Mouse (Mus musculus) embryonic facial prominence, embryonic 15.5 days (tissue): ENCODE data around the gene Flrt1. TPM values are rescaled to one million over a fixed set of nuclear protein-coding genes. Genes with fewer than 3 reads are reported as not detected.
A peak's percentile ranks its signal among the peaks of the same experiment; 100 is the strongest.

Source experiments
- ATAC-seq: fragments of 200-750 bp; cut with Nextera tagmentation; 2 replicates; pipeline ENCODE4 v1.8.0; 2017; ENCODE audit warnings: low read depth, moderate TSS enrichment; ENCODE audit not compliant: insufficient number of reproducible peaks, low FRiP score, low TSS enrichment
- H3K27ac ChIP-seq: fragments of 300-500 bp; sonication (generic); replicated peaks from 2 replicates; pipeline ENCODE4 v1.5.1; 2015; ENCODE audit warnings: mild to moderate bottlenecking, inconsistent platforms
- H3K27me3 ChIP-seq: fragments of 300-500 bp; sonication (generic); 2 replicates; pipeline ENCODE4 v1.6.1; 2015; ENCODE audit warnings: inconsistent platforms
- H3K36me3 ChIP-seq: fragments of 300-500 bp; sonication (generic); 2 replicates; pipeline ENCODE4 v1.6.1; 2015; ENCODE audit warnings: mild to moderate bottlenecking, inconsistent platforms
- H3K4me1 ChIP-seq: fragments of 300-500 bp; sonication (generic); 2 replicates; pipeline ENCODE4 v1.6.1; 2015; ENCODE audit warnings: inconsistent platforms
- H3K4me2 ChIP-seq: fragments of 300-500 bp; sonication (generic); replicated peaks from 2 replicates; pipeline ENCODE4 v1.6.1; 2015; ENCODE audit warnings: mild to moderate bottlenecking, inconsistent platforms
- H3K4me3 ChIP-seq: fragments of 300-500 bp; sonication (generic); replicated peaks from 2 replicates; pipeline ENCODE4 v1.5.1; 2015; ENCODE audit warnings: mild to moderate bottlenecking, inconsistent platforms
- H3K9ac ChIP-seq: fragments of 300-500 bp; sonication (generic); 2 replicates; pipeline ENCODE4 v1.6.1; 2015; ENCODE audit warnings: inconsistent platforms
- H3K9me3 ChIP-seq: fragments of 300-500 bp; sonication (generic); replicated peaks from 2 replicates; pipeline ENCODE4 v1.6.1; 2016; ENCODE audit warnings: inconsistent platforms
- WGBS: fragments of 180-500 bp; shearing (Covaris S2); methylation state at CpG from one replicate; pipeline ENCODE4 v1.1.7; 2015; 5-methylcytosine and 5-hydroxymethylcytosine counted together
- polyA plus RNA-seq: library from polyadenylated mRNA; unstranded; fragments of >200 nt; fragmentation: Nextera tagmentation; extraction: Ambion mirVana; gene quantifications from 2 replicates; pipeline ENCODE4 v1.2.1, GENCODE M21; 2015

The Flrt1 gene
- polyA plus RNA-seq, 1 experiment from 2014 or later: 19.2 TPM

DNA sequence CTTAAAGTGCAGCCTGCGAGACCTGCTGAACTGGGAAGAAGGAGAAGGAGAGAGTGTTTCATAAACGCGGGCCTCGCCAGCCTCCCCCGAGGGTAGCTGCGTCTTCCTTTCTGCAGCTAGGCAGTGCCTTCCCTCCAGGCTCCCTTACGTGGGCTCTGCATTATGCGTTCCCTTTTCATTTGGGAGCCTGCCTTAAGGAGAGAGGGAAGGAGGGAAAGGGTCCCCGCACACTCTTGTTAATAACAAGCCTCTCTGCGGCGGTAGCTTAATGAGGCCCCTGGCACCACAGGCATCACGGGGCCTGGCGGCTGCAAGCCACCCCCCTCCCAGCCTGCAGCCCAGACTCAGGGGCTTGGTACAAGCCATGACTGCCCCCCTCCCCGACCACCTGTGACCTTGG is 8.0 kb upstream of the Flrt1 start:
- Histone ChIP-seq H3K27me3 (peaks cover 3% of the 10 kb centered on the region; the same call in 1 of the 2 replicates), H3K4me3 (no peak overlapping the region), H3K36me3 (no peaks in the 10 kb centered on the region), H3K4me2 (no peak overlapping the region), H3K4me1 (peaks cover 68% of the 10 kb centered on the region), H3K9ac (no peak overlapping the region), H3K9me3 (no peaks in the 10 kb centered on the region), H3K27ac (peak overlapping the region; percentile 22; the same call in 1 of the 2 replicates)
- no peak for ATAC-seq
- 31% methylated on average over 13 of the region's 14 CpGs for WGBS

DNA sequence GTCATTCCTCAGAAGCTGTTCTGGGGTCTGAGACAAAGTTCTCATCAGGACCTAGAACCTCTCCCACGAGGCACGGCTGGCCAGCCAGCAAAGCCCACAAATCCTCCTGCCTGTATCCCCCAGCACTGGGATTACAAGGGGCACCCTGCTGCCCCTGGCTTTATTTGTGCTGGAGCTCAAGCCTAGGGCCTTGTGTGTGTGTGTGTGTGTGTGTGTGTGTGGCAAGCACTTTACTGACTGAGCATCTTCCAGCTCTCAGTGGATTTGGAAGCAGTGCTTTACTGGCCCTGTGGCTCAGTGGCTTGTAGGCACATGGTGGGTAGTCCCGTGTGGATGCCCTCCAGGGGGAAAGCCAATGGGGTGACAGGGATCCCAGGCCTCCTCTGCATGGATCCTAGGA is 7.1 kb upstream of the Flrt1 start:
- Histone ChIP-seq H3K9ac (no peak overlapping the region), H3K9me3 (no peaks in the 10 kb centered on the region), H3K36me3 (no peaks in the 10 kb centered on the region), H3K27ac (no peak overlapping the region), H3K27me3 (no peaks in the 10 kb centered on the region), H3K4me3 (no peak overlapping the region), H3K4me2 (no peak overlapping the region), H3K4me1 (peaks cover 69% of the 10 kb centered on the region)
- ATAC-seq: no peak
- 43% methylated on average over 3 of the region's 3 CpGs for WGBS

GRCm38 (mm10) chr19:7111710-7112109 is 6.2 kb upstream of the Flrt1 start:
- Histone ChIP-seq H3K36me3 (no peaks in the 10 kb centered on the region), H3K27ac (no peak overlapping the region), H3K27me3 (no peaks in the 10 kb centered on the region), H3K9me3 (no peaks in the 10 kb centered on the region), H3K4me1 (peaks cover 63% of the 10 kb centered on the region), H3K4me3 (no peak overlapping the region), H3K9ac (no peak overlapping the region), H3K4me2 (no peak overlapping the region)
- 87% methylated on average over 4 of the region's 4 CpGs for WGBS
- ATAC-seq: no peak

DNA sequence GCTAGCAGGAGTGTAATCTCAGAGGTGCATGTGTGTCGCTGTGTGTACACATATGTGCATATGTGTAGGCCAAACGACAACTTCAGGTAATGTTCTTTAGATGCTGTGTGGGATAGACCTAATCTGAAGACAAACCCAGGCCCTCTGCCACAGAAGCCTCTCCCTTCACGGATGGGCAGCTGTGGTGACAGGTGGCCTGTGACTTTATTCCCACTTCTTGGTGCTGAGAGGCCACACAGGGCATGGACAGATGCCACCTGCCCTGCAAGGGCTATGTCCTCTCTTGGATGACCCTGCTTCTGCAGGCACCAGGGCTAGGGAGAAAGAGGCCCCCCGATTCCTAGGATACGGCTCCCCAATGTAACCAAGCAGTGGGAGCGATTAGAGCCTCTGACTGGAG is 5.8 kb upstream of the Flrt1 start:
- Histone ChIP-seq H3K36me3 (no peaks in the 10 kb centered on the region), H3K27ac (no peak overlapping the region), H3K27me3 (no peaks in the 10 kb centered on the region), H3K4me3 (no peak overlapping the region), H3K9ac (no peak overlapping the region), H3K4me1 (peaks cover 60% of the 10 kb centered on the region), H3K4me2 (no peak overlapping the region), H3K9me3 (no peaks in the 10 kb centered on the region)
- ATAC-seq: no peak
- 77% methylated on average over 6 of the region's 6 CpGs for WGBS

- no peak for ATAC-seq
- WGBS: 25% methylated on average over 6 of the region's 6 CpGs
- H3K9ac ChIP-seq: no peak overlapping the region
- H3K36me3 ChIP-seq: no peaks in the 10 kb centered on the region
- no peak overlapping the region for H3K4me3 ChIP-seq
- no peaks in the 10 kb centered on the region for H3K27me3 ChIP-seq
- H3K27ac ChIP-seq: peak overlapping the region; percentile 40; the same call in 1 of the 2 replicates
- no peak overlapping the region for H3K4me2 ChIP-seq
- H3K4me1 ChIP-seq: peaks cover 60% of the 10 kb centered on the region
- no peaks in the 10 kb centered on the region for H3K9me3 ChIP-seq
These were observed 5.3 kb upstream of the Flrt1 start for GRCm38 (mm10) chr19:7110875-7111274.

DNA sequence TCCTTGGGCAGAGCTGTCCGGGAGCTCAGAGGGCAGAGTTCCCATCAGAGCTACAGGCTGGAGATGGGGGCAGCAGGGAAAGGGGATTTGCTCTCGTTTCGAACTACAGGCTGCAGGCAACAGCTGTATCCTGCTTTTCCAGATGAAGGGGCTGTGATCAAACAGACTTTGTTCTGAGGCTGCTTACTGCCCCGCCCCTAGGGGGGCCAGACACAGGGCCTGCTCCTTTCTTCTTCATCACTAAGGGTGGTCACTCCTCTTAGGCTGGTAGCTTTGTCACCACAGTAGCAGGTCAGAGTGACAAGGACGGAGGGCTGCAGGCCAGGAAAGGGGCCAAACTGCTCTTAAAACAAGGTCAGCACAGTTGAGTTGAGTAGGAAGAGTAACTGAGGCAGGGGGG is 4.6 kb upstream of the Flrt1 start:
- 23% methylated on average over 5 of the region's 5 CpGs for WGBS
- H3K9ac ChIP-seq: no peak overlapping the region

DNA sequence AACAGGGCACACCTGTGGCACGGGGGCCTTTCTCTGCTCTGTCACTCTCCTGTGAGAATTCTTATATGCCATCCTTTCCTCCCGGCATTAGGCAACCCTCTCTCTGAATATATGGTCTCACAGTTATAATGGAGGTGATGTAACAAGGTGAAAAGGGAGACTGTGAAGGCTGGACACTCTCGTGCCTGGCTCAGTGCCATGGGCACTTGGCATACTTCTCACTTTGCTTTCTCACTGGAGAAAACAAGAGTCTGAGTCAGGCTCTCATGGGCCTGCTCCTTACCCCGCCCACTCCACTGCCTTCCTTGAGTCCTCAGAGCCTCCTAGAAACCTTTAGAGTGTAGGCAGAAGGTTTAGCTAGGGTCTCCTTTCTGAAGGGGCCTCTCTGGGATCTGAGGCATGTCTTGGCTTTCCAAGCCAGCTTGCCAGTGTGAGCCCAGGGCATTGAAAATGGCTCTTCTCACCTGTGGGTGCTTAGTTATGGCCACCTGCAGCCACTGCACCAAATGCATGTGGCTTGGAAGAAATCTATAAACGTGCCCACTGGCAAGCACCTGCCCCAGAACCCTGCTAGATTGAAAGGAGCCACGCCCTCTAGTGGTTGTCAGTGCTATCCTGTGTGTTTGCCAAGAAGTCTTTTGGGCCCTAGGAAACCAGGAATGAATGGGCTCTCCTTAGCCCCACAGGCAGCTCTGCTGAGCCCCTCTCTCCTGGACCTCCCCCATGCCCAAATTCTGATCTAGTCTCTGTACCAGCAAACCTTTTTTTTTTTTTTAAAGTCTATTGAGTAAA is 2.8 kb upstream of the Flrt1 start:
- Histone ChIP-seq H3K27me3 (no peaks in the 10 kb centered on the region), H3K9ac (no peak overlapping the region), H3K4me2 (no peak overlapping the region), H3K4me3 (no peak overlapping the region), H3K36me3 (no peaks in the 10 kb centered on the region), H3K27ac (no peak overlapping the region), H3K4me1 (peaks cover 65% of the 10 kb centered on the region), H3K9me3 (no peaks in the 10 kb centered on the region)
- no peak for ATAC-seq
- 56% methylated on average over 6 of the region's 6 CpGs for WGBS

More for the DNA sequence above, 4.6 kb upstream of the Flrt1 start:
- no peaks in the 10 kb centered on the region for H3K9me3 ChIP-seq
- H3K4me2 ChIP-seq: no peak overlapping the region
- no peak for ATAC-seq
- H3K4me3 ChIP-seq: no peak overlapping the region
- no peaks in the 10 kb centered on the region for H3K36me3 ChIP-seq
- no peaks in the 10 kb centered on the region for H3K27me3 ChIP-seq
- peak overlapping the region; percentile 40; the same call in 1 of the 2 replicates for H3K27ac ChIP-seq
- peaks cover 62% of the 10 kb centered on the region for H3K4me1 ChIP-seq

GRCm38 (mm10) chr19:7107174-7107573 is 1.6 kb upstream of the Flrt1 start:
- 78% methylated on average over 4 of the region's 4 CpGs for WGBS
- no peaks in the 10 kb centered on the region for H3K36me3 ChIP-seq
- H3K27me3 ChIP-seq: no peaks in the 10 kb centered on the region
- no peak overlapping the region for H3K4me3 ChIP-seq
- H3K27ac ChIP-seq: no peak overlapping the region
- H3K4me1 ChIP-seq: peaks cover 61% of the 10 kb centered on the region
- ATAC-seq: no peak
- H3K9me3 ChIP-seq: no peaks in the 10 kb centered on the region
- no peak overlapping the region for H3K4me2 ChIP-seq
- no peak overlapping the region for H3K9ac ChIP-seq

DNA sequence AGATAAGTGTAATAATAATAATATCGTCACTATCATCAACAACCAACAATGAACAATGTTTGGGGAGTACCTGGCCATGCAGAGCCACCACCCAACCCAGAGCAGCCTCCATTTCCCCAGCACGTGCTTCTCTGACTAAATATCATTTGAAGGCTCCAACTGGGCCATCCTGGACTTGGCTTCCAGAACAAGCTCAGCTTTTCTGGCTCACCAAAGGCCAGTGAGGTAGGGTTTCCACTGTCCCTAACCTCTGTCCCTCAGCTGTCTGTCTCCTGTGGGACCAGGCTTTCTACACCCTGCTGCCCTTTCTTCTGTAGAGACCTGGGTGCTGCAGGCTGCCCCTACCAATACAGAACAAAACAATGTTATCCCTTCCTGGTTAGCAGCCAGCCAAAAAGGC is 1.0 kb upstream of the Flrt1 start:
- no peak for ATAC-seq
- H3K4me2 ChIP-seq: no peak overlapping the region
- no peak overlapping the region for H3K4me3 ChIP-seq
- H3K9me3 ChIP-seq: no peaks in the 10 kb centered on the region
- no peak overlapping the region for H3K9ac ChIP-seq
- peaks cover 59% of the 10 kb centered on the region for H3K4me1 ChIP-seq
- H3K27ac ChIP-seq: no peak overlapping the region
- H3K27me3 ChIP-seq: no peaks in the 10 kb centered on the region
- H3K36me3 ChIP-seq: no peaks in the 10 kb centered on the region
- WGBS: 87% methylated on average over 2 of the region's 2 CpGs

DNA sequence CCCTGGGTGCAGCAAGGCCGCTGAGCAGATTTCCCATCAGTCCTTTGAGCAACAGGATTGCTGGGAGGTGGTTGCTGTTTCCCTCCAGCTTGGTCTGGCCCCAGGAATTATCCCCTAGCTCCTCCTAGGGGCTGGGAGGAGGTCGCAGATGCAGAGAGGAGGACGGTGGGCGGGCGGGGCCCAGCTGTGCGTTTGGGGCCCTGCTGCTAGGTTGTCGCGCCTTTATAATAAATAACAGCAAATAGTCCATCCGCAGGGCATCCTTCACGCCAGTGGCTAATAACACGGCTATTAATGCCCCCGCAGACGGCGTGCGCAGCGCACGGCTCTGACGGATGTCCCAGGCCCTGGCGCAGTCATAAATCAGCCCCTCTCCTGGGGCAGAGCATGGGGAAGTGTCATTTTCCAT is 1.5 kb downstream of the Flrt1 start:
- H3K4me2 ChIP-seq: peak overlapping the region; percentile 37
- no peak overlapping the region for H3K9ac ChIP-seq
- no peaks in the 10 kb centered on the region for H3K9me3 ChIP-seq
- peak overlapping the region; percentile 44 for H3K27ac ChIP-seq
- 0 out of 2 replicates have a peak overlapping the region, but pooled peaks have one; percentile 3 for H3K4me3 ChIP-seq
- no peaks in the 10 kb centered on the region for H3K36me3 ChIP-seq
- H3K4me1 ChIP-seq: peaks cover 37% of the 10 kb centered on the region
- WGBS: 20% methylated on average over 19 of the region's 19 CpGs
- peak; percentile 51; the same call in 1 of the 2 replicates for ATAC-seq
- H3K27me3 ChIP-seq: no peaks in the 10 kb centered on the region

DNA sequence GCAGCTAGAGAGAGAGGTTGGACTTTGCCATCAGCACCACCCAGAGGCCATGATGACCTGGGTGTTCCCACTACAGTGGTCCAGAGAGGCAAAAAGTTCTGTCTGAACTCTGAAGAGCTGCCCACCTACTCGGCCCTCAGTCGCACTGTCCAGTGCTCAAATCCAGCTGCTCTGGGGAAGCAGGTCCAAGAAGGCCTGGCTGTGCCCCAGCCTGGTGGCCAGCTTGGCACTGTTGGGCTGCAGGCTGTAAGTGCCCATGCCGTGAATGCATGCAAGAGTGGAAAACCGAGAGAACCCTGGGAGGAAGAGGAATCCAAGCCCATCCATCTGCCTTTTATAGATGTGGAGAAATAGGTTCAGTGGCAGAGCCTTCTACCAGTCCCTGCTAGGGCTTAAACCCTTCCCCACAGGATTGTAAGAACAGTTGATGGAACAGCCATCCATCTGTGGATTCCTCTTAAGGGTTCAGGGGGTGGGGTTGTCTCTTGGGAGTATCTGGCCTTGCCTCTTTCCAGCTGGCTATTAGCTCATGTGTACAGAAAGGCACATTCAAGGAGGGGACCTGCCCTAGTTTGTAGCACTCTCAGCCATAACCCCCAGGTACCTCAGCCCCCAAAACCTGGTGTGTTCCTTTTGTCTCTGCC is 2.1 kb downstream of the Flrt1 start:
- peaks cover 35% of the 10 kb centered on the region for H3K4me1 ChIP-seq
- H3K4me3 ChIP-seq: 0 out of 2 replicates have a peak overlapping the region, but pooled peaks have one; percentile 3
- peak overlapping the region; percentile 37 for H3K4me2 ChIP-seq
- H3K9ac ChIP-seq: no peak overlapping the region
- 0 out of 2 replicates have a peak, but pooled peaks have one; percentile 22 for ATAC-seq
- no peaks in the 10 kb centered on the region for H3K36me3 ChIP-seq
- H3K9me3 ChIP-seq: no peaks in the 10 kb centered on the region
- peak overlapping the region; percentile 44 for H3K27ac ChIP-seq
- H3K27me3 ChIP-seq: no peaks in the 10 kb centered on the region
- WGBS: 59% methylated on average over 4 of the region's 4 CpGs
